Mouse (Mus musculus): Measurements from ENCODE around the gene Tle6.

DNA sequence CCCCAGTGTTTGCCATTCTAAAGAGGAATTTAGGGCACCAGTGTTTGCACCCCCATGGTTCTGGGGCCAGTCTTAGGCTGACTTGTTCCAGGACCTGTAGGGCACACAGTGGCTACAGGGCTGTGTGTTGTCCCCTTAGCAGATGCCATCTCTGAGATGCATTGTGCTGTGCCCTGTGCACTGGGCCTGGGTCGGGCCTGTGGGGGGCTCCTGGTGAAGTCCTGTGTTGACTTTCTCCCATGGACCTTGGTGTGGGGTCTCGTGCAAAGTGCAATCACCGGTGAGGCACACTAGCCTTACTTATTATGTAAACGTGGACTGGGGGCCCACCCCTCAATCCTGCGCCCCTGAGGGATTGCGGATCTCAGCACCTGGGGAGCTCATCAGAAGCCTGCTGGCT lies 38.5 kb downstream of the Tle6 start:
- TF ChIP-seq POLR2A (IDR thresholded peaks at IDR 0.05; ENCODE audit: low read depth, low read length), result no peak
- no peak for TF ChIP-seq CTCF (IDR thresholded peaks at IDR 0.05; ENCODE audit: extremely low read depth, insufficient read depth, insufficient read length, insufficient replicate concordance)
